Mouse (Mus musculus) gastrocnemius, postnatal 14 days (tissue): ENCODE data around the gene Rnf34. TPM values are rescaled to one million over a fixed set of nuclear protein-coding genes. Genes with fewer than 3 reads are reported as not detected.

Experiments
- DNase-seq: peaks from one replicate; pipeline ENCODE4 v3.0.0; 2021; ENCODE audit warnings: mixed read lengths
- intact Hi-C: fragments of 180-260 bp; cut with DNase I; formaldehyde crosslinking; loops from one replicate; pipeline ENCODE4 v1.15.1; 2025; ENCODE audit warnings: low total_unique reads
- total RNA-seq, 2 experiments: library from RNA; stranded (reverse); gene quantifications; 2 replicates each; pipeline ENCODE4 v1.2.3; 2021

Gene Rnf34
- total RNA-seq, 2 experiments from 2014 or later: 14.9 to 17.6 TPM

DNA sequence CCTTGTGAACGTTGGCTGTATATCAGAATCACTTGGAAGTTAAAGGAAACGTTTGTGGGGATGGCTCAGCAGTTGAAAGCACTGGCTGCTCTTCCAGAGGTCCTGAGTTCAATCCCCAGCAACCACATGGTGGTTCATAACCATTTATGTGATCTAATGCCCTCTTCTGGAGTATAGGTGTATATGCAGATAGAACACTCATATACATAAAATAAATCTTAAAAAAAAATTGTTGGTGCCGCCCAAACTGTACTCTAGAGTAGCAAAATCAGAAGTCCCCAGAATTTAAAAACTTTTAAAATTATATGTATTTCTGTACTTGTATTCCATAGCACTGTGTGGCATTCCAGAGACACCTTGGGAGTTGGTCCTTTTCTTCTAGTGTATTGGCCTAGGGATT is 6.0 kb downstream of the Rnf34 start:
- intact Hi-C loops: no loop called here
- DNase-seq: no peak

DNA sequence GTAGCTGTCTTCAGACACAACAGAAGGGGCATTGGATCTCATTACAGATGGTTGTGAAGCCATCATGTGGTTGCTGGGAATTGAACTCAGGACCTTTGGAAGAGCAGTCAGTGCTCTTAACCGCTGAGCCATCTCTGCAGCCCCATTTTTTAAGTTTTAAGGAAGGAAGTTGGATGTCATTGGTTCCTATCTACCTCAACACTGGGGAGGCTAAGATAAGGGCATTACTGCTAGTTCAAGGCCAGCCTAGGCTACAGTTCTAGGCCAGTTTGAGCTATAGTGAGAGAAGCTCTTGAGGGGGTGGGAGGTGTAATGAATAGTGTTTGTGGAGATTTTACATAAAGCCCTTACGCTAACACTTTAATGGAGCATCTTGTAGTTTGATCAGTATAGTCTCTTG is 13.2 kb downstream of the Rnf34 start:
- intact Hi-C loops: no loop called here
- DNase-seq: no peak

DNA sequence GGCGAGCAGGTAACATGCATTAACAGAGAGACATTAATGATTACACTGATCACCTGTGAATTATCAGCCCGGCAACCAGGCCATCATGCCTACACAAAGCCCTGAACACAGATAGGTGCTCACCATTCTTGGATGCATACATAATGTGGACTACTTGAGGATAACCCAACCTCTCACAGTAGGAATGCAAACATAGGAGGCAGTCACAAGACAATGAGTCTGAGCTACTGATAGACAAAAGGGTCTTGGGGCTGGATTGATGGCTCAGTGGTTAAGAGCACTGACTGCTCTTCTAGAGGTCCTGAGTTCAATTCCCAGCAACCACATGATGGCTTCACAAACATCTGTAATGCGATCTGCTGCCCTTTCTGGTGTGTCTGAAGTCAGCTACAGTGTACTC is 22.8 kb downstream of the Rnf34 start:
- intact Hi-C loops: no loop called here
- DNase-seq: no peak

DNA sequence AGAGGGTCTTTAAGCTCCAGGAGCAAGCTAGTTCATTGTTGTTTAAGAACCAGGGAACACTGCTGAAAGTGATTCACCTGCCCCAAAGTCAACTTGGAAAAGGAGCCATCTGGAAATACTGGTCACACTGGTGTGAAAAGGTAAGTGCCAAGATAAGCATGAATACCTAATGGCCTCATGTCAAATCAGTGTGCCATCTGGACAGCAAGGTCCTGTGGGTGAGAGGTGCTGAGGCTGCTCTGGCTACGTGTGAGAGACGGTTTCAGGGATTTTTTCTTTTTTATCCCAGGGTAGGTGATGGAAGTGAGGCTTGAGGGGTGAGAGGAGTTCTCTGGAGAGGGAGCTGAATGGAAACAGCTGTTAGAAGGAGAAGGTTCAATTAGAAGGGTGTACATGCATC is 23.7 kb downstream of the Rnf34 start:
- intact Hi-C loops: no loop called here

DNA sequence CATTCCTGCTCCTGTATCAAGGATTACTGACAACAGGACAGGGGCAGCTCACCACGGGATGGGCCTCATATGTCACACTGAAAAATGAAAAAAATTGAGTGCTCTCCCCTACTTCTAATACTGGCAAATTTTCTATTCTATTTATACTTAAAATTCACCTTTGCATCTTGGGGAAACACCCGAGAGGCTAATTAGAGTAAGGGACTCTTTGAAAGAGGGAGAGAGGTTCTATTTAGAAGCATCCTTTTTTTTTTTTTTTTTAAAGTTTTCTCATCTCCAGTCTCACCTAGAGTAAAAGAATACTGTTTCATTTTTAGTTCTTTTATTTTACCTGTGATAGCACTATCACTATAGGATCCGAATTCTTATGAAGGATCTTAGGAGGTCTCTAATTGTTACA is 24.5 kb downstream of the Rnf34 start:
- DNase-seq: no peak
- intact Hi-C loops: no loop called here

More for the DNA sequence above, 23.7 kb downstream of the Rnf34 start:
- no peak for DNase-seq

DNA sequence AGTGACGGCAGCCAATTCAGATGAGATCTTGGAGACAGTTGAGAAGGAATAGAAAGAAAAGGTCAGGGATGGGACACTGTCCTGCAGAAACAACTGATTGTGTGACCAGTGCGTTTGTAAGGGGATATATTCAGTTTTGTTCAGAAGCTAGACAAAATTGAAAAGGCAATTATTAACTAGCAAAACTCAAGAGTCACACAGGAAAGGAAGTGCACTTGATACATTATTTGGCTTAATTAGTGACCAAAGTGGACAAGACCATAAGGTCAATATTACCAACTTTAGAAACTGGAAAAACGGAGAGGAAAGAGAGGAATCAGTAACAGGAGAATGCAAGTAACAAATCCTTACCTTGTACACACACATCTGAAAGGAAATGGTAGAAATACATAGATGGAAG is 26.8 kb downstream of the Rnf34 start:
- intact Hi-C loops: loop anchor here (5.0 kb wide), 1 partner anchor 59 kb away; no protein-coding TSS in a partner anchor

DNA sequence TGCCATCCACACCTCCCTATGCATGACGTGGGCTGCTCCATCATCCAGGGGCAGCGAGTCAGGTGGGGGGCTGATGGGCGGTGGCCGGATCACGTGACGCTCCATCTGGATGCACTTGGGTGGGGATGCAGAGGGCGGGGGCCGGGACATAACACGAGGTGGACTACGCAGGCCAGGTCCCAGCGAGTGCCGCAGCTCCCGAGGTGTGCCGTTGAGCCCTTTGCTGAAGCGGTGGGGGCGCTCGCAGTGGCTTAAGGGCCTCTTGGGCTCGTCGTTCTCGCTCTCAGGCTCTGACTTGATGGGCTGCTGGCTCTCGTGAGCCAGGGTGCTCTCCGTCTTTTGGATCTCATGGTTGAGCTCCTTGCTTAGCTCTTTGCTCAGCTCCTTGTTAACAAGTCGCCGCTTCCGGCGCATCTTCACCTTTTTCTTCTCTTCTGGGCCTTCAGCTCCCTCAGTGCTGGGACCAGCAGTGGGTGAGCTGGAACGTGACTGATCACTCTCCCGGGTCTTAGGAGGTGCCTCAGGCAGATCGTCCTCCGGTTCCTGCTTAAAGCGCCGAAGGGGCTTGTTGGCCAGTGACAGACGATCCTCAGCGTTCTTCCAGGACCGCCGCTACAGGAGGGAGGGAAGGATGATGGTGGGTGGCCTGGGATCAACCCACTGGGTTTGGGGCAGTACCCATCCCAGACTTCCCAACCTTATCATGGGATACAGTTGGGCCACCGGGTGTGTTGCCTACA is 30.6 kb downstream of the Rnf34 start:
- intact Hi-C loops: no loop called here

More for the DNA sequence above, 26.8 kb downstream of the Rnf34 start:
- DNase-seq: no peak

DNA sequence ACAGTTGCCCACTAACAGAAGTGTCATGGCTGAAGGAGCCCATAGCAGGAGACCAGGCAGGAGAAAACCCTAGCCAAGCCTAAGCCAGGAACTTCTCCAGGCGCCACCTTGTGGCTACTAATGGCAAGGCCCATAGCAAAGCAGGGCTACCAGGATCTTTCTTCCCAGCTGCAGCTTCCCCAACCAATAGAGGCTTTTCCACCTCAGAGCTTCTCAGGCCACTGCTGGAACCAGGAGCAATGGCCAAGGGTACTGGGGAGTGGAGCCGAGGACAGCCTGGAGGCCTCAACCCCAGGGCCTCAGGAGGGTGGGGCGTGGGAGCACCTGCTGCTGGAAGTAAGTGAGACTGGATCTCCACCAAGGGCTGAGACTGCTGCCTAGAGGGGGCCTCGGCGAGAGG is 31.5 kb downstream of the Rnf34 start:
- intact Hi-C loops: no loop called here
- peak; percentile 66 for DNase-seq

More for the DNA sequence above, 30.6 kb downstream of the Rnf34 start:
- no peak for DNase-seq

DNA sequence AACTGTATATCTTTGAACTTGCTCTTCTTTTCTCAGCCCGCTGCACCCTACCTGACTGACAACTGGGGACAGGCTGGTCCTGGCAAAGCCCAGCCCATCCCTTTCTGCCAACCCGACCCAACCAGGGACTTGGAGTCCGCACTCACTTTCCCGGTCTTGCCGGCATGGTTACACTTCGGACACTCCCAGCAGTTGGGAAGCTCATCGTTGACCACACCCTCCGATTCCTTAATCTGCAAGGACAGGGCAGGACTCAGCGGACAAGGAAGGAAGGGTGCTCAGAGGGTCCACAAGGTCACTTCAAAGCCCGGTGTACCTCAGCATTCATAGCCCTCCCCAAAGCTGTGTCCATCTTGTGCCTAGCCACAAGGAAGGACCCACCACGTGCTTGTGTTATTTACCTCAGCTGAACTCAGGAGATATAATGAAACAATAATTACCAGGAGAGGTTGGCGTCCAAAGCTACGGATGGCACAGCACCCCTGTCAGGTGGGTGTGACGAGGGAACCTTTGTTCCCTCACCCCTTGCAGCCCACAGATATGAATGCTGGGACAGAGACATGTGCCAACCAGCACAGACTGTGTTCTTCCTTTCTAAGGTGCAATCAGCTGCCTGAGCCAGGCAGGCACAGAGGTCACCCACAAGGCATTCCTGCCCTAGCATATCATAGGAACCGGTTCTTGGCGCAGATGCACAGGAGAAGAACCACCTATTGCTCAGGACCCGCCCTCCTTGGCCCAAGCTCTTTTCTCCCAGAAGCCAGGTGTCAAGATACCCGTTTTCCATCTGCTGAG is 32.6 kb downstream of the Rnf34 start:
- no peak for DNase-seq
- intact Hi-C loops: no loop called here

DNA sequence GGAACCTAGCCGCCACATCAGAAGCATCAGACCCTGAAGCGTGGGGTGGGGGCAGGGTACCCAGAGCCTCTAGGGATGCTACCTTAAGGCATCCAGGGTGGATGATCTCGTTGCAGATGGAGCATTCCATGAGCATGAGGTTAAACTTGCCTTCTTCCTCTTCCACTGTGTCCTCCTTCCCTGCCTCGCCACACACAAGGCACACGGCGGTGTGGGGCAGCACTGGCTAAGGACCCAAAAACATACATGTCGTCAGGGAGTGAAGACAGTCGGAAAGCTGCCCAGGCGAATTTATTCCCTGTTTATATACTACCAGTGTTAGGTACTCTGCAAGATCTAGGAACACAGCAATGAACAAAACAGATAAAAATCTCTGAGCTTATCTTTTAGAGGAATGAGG is 33.4 kb downstream of the Rnf34 start:
- no peak for DNase-seq

DNA sequence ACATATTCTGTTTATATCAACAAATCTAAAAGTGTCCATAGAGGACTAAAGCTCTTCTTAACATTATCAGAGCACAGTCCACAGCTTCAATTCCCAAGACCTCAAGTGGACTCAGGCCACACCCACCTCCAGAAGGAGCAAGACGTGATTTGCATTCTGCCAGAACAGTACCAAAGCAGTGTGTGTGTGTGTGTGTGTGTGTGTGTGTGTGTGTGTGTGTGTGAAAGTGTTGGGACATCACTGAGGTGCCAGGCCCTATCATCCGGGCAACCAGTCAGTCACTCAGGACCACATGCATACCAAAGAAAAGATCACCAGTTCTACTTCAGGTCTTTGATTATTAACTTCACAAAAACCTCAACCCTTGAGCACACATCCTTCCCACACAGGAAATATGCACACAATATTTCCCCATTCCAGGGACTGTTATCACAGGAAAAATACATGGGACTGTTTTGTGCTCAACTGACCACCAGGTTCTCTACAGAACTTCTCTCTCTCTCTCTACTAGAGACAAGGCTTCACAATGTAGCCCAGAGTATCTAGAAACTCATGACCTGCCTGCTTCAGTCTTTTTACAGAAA is 33.9 kb downstream of the Rnf34 start:
- intact Hi-C loops: no loop called here

More for the DNA sequence above, 33.4 kb downstream of the Rnf34 start:
- intact Hi-C loops: no loop called here

DNA sequence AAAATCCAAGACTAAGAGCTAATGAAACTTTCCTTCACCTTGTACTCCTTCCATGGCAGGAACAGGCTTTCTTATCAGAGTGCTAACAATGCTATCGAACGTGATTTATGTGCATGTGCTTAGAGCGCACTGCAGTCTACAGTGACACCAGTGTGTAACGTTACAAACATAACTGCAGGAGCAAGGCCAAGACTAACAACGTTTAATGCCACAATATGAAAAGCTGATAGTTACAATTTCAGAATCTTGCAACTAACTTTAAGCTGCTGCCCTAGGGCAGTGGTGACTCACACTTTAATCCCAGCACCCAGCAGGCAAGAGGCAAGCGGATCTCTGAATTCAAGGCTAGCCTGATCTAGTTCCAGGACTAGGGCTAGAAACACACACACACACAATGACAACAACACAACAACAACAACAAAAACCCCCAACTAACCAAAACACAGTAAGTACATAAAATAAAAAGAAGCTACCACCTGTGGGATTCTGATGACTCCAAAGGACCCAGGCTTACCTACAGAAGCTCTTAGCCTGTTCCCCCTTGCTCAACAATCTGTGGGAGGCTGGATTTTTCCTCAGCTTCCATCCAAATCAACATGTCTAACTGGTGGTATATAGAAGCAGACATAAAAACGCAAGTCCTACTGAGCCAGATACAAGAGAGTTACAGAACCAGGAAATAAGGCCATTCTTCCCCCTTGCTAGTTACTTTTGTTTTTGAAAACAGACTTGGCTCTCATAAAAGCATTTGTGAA is 34.9 kb downstream of the Rnf34 start:
- no peak for DNase-seq
- intact Hi-C loops: no loop called here

More for the DNA sequence above, 33.9 kb downstream of the Rnf34 start:
- DNase-seq: no peak

DNA sequence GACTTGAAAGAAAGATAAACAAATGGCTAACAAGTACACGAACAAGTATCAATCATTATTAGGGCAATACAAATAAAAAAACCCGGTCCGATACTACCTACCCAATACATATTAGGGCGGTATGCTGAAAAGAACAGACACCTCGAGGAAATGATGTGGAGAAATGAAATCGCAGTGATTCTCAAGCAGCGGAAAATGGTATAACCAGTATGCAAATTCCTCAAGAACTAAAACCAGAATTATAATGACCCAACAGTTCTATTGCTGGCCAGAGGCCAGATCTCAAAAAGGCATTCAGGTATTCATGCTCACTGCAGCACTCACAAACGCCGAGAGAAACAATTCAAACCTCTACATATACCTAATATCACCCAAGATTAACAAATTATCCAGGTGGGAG is 37.2 kb downstream of the Rnf34 start:
- intact Hi-C loops: no loop called here
- no peak for DNase-seq

DNA sequence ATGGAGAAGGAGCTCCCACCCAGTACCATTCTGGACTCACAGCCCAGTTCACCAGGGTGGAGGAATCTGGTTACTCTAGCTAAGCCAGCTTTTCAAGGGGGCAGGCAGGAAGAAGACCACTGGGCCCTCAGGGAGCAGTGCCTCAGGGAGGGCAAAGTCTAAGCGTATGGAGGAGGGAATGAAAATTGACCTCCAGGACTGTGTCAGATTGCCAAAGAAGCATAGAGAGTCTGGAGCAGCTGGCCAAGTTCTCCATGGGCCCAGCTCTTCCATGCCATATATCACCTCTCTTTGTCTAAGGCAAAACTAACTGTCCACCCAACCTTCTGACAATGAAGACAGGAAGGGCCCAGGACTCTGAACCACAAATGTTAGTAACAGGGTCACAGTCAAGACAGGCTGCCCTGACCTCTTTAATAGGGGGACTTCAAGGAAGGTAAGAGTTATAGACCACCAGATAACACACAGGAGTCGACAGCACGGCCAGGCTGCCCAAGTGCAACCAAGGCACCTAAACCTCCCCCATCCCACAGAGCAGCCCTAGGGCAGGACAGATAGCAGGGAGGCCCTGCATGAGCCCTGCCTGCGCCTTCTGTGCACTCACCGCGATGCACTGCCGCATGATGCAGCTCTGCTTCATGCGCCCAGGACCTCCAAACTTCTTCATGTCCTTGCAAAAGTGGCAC is 38.2 kb downstream of the Rnf34 start:
- intact Hi-C loops: no loop called here
- no peak for DNase-seq

DNA sequence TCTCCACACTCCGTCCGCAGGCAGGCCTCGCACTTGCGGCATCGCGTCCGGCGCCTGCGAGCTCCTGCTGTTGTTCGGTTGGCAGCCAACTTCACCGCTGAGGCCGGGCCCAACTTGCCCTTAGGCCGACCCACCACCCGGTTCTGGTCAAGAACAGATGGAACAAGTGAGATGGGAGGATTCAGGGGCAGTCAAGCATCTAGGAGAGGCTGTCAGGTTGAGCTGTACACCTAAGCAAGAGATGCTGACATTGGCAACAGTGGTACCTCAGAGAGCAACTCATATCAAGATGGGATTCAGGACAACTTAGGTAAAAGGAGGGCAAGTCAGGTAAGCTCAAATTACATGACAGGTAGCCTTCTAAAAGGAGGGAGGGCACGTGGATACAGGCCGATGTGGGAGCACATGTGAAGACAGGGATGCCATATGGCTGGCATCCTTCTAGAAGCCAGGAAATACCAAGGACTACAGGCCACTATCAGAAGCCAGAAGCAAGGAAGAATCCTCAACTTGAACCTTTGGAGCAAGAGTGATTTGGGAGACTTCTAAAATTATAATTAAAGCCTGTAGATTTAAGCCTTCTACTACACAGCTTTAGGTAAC is 38.9 kb downstream of the Rnf34 start:
- intact Hi-C loops: no loop called here
- no peak for DNase-seq

DNA sequence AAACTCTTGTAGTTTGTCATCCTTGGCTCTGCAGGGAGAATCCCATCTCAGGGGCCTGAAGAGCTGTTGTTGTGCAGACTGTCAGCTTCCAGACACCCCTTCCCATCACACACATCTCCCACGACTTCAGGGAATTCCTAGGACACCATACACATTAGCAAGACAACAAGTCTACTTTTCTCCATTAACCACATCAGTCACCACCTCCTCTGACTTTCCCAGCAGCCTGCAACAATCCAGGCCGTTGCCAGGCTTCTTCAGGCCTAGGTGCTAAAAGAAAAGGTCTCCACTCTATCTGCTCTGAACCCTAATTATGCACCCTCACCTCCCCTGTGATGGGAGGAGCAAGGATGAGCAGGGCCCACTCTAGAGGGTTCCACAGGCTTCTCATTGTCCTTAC is 40.5 kb downstream of the Rnf34 start:
- intact Hi-C loops: no loop called here
- DNase-seq: no peak

DNA sequence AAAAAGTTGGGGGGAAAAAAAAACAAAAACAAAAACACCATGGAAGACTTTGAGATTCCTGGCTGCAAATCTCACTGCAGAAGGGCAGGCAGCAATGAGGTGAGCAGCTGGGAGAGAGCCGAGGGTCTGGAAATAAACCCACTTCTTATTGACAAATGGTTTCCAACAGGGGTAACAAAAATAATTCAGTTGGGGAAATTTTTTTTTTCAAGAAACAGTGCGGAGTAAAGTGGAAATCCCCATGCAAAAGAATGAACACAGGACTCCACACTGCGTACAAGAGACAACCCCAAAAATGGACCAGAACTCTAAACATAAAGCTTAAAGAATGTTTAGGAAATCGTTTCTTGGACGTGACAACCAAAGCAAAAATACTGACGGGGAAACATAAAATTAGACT is 43.4 kb downstream of the Rnf34 start:
- DNase-seq: no peak
- intact Hi-C loops: no loop called here

DNA sequence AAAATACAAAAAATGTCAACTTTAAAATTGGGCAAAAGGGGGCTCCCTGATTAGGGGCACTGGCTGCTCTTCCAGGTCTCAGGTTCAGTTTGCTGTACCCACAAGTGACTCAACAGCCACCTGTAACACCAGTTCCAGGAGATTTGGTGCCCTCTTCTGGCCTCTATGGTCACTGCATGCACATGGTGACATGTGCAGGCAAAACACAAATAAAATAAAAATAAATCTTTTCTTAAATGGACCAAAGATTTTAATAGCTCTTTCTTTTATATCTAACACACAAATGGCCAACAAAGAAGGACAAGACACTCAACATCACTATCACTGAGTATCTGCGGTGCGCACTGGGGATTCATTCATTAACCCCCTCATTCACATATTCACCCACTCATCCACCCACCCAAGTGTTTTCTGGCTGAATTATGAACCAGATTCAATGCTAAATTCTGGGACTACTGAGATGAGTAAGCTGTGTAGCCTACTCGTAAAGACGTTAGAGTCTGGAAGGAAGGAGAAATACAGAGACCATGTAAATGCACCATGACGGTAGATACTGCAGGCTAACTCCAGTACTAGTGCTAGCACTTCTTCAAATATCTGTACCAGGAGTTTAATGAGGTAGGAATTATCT is 44.3 kb downstream of the Rnf34 start:
- intact Hi-C loops: no loop called here
- no peak for DNase-seq

DNA sequence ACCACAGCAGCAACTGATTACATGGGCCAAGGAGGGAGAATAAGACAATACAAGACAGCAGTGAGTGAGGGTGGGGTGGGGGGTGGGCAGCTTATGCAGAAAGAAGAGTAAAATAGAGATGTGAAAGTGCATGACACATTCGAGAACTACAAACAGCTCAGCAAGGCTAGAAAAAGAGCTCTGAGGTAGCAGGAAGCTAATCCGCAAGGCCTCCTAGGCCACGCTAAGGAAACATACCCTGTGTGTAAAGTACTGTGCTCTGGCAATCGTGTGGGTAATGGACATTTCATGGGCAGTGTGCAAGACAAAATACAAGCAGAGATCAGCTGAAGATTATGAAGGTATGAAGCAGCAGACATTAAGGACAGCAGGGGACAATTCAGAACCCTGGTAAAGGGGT is 45.0 kb downstream of the Rnf34 start:
- intact Hi-C loops: no loop called here
- no peak for DNase-seq
